Mouse (Mus musculus) CH12.LX (cell line): ENCODE results near the gene Lrrc55.

Source experiments
- CTCF ChIP-seq, 2 experiments: IDR thresholded peaks in 1 of 2; conservative IDR thresholded peaks in 1 of 2; 2 replicates each; pipeline ENCODE4 v1.5.1; 2011 to 2012; ENCODE audit warnings: low read depth in 2 of 2, low read length in 2 of 2, improper control_type of control experiment in 1 of 2, inconsistent platforms in 1 of 2, mild to moderate bottlenecking in 1 of 2, moderate library complexity in 1 of 2
- EP300 ChIP-seq: IDR thresholded peaks from 2 replicates; pipeline ENCODE4 v1.6.1; 2011; ENCODE audit warnings: low read length, improper control_type of control experiment
- GABPA ChIP-seq: IDR thresholded peaks from 2 replicates; pipeline ENCODE4 v1.6.1; 2012; ENCODE audit warnings: low read depth, low read length, improper control_type of control experiment, inconsistent platforms; ENCODE audit not compliant: insufficient replicate concordance
- KAT2A ChIP-seq: IDR thresholded peaks from 2 replicates; pipeline ENCODE4 v1.6.1; 2012; ENCODE audit warnings: low read length, improper control_type of control experiment, inconsistent platforms; ENCODE audit not compliant: insufficient replicate concordance
- MAFK ChIP-seq: IDR thresholded peaks from 2 replicates; pipeline ENCODE4 v1.6.1; 2011; ENCODE audit warnings: low read length, improper control_type of control experiment; ENCODE audit not compliant: insufficient replicate concordance
- MEF2A ChIP-seq: IDR thresholded peaks from 2 replicates; pipeline ENCODE4 v1.6.1; 2014; ENCODE audit warnings: low read depth, mild to moderate bottlenecking, inconsistent platforms, low read length, improper control_type of control experiment, borderline replicate concordance
- MYC ChIP-seq: IDR thresholded peaks from 2 replicates; pipeline ENCODE4 v1.6.1; 2011; ENCODE audit warnings: low read depth, mild to moderate bottlenecking, improper control_type of control experiment, low read length
- RCOR1 ChIP-seq: conservative IDR thresholded peaks from 2 replicates; pipeline ENCODE4 v1.6.1; 2012; ENCODE audit warnings: low read depth, mild to moderate bottlenecking, inconsistent platforms, low read length, improper control_type of control experiment
- SIN3A ChIP-seq: IDR thresholded peaks from 2 replicates; pipeline ENCODE4 v1.6.1; 2012; ENCODE audit warnings: low read length, improper control_type of control experiment, inconsistent platforms
- ZNF384 ChIP-seq: IDR thresholded peaks from 2 replicates; pipeline ENCODE4 v1.6.1; 2012; ENCODE audit warnings: low read depth, low read length, improper control_type of control experiment, inconsistent platforms

DNA sequence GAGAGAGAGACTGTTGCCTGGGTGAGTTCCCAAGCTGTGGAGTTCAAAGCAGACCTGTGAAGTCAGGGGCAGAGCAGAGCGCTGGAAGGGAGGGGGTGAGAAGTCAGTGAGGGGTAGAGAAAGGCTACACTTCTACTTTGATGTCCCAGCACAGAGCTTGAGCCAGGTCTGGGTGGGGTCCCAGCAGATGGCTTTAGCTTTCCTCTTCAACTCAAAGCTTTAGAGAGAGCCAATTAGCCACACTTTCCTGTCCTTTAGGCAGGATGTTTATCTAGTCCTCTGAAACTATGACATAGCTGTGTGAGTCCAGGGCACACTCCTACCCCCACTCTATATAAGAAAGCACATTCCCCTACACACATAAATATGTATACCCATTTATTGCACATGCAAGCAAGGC, 65.3 kb downstream of the Lrrc55 start:
- no peak for TF ChIP-seq MEF2A
- no peak for TF ChIP-seq EP300
- no peak for TF ChIP-seq CTCF (conservative IDR thresholded peaks at IDR 0.05 in 1 of 2, IDR thresholded peaks at IDR 0.05 in 1 of 2; ENCODE audit: low read depth in 2 of 2, low read length in 2 of 2)
- TF ChIP-seq SIN3A = no peak
- TF ChIP-seq KAT2A = no peak
- TF ChIP-seq MYC = no peak
- no peak for TF ChIP-seq GABPA
- TF ChIP-seq MAFK = no peak
- no peak for TF ChIP-seq RCOR1
- no peak for TF ChIP-seq ZNF384
